Mouse (Mus musculus) bone marrow, adult 2 months (tissue): Measurements from ENCODE around the gene Gm28053. TPM values are rescaled to one million over a fixed set of nuclear protein-coding genes. Genes with fewer than 3 reads are reported as not detected.

ENCODE experiments used
- H3K27ac ChIP-seq: fragments of 200-500 bp; 2 replicates; pipeline ENCODE4 v1.5.1; 2012; ENCODE audit warnings: low read depth, mild to moderate bottlenecking, control low read depth, inconsistent platforms, low read length; ENCODE audit not compliant: control insufficient read depth, poor library complexity, insufficient read depth
- H3K4me1 ChIP-seq: fragments of 200-500 bp; 2 replicates; pipeline ENCODE4 v1.6.1; 2011; ENCODE audit warnings: low read length; ENCODE audit not compliant: control insufficient read depth, insufficient read depth
- H3K4me3 ChIP-seq: fragments of 200-500 bp; replicated peaks from 2 replicates; pipeline ENCODE3; 2011; ENCODE audit warnings: mild to moderate bottlenecking, low read depth, low read length, control low read depth; ENCODE audit not compliant: control insufficient read depth
- CTCF ChIP-seq: fragments of 200-500 bp; IDR thresholded peaks from 2 replicates; pipeline ENCODE4 v1.5.1; 2011; ENCODE audit warnings: low read length, control low read depth; ENCODE audit not compliant: control insufficient read depth, insufficient read depth
- POLR2A ChIP-seq: fragments of 200-500 bp; IDR thresholded peaks from 2 replicates; pipeline ENCODE4 v1.6.1; 2011; ENCODE audit warnings: low read depth, mild to moderate bottlenecking, control low read depth, low read length, borderline replicate concordance; ENCODE audit not compliant: control insufficient read depth
- WGBS: fragments of 180-500 bp; shearing (Covaris S2); methylation state at CpG from one replicate; pipeline ENCODE4 v1.1.7; 2018; 5-methylcytosine and 5-hydroxymethylcytosine counted together
- polyA plus RNA-seq: library from polyadenylated mRNA; stranded (reverse); fragments of >200 nt; gene quantifications from 2 replicates; pipeline ENCODE4 v1.2.4, GENCODE M21; 2011; ENCODE audit warnings: low replicate concordance; ENCODE audit not compliant: missing spikeins, insufficient read depth, insufficient read length

Gm28053 gene
- polyA plus RNA-seq, 1 experiment, result 15.2 TPM

DNA sequence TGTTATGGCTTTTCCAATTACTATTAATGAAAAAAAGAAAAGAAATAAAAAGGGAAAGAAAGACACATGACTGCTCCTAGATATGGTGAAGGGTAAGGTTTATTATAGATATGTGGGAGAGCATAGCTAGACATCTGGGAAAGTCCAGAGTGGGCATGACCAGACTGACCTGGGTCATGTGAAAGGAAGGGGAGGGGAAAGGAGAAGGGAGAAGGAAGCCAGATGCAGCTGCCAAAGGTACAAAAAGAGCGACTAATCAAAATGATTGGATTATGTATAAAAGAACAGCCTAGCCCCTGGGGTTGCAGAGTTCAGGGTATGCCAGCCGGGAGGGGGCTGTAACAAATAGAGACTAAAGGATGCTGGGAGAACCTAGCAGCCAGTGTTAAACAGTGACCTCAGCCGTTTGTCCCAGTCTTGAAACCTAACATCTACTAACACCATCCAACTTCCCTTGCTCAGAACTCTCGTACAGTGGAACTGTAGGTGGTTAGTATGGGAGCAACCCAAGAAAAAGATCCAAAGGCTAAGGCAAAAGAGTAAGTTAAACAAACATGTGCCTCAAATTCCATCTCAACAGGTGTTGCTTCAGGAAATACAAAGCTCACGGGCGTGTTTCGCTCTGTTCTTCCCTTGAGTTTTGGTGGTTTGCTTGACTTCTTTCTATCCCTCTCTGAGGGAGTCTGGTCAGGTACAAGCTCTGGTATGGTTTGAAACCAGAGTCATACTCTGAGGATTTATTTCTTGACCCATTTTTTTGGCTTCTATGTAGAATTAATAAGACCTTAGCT lies 20.1 kb upstream of the Gm28053 start:
- no peak for TF ChIP-seq CTCF
- no peak for TF ChIP-seq POLR2A
- Histone ChIP-seq H3K27ac (no peak overlapping the region), H3K4me3 (no peak overlapping the region), H3K4me1 (peaks cover 6% of the 10 kb centered on the region)
- 44% methylated on average over 7 of the region's 7 CpGs for WGBS

DNA sequence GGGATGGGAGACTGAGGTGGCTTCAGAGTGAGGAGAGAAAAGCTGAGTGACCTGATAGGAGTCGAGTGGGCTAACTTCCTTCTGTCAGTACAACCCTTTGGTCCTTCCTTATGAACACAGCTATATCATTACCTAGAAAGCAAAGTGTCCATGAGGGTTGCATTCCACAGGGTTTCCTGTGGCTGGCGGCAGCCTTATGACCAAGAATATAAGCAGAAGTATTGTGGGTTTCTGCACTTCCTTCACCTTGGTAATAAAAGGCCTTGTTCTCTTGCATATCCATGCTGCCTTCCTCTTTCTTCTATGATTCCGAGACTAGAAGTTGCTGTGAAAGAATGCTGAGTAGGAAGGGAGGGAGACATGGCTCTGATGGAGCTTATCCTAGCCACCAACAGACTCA lies 19.5 kb upstream of the Gm28053 start:
- H3K27ac ChIP-seq, result no peak overlapping the region
- TF ChIP-seq POLR2A, result no peak
- no peak for TF ChIP-seq CTCF
- 7% methylated on average over 3 of the region's 3 CpGs for WGBS
- peaks cover 6% of the 10 kb centered on the region for H3K4me1 ChIP-seq
- no peak overlapping the region for H3K4me3 ChIP-seq

DNA sequence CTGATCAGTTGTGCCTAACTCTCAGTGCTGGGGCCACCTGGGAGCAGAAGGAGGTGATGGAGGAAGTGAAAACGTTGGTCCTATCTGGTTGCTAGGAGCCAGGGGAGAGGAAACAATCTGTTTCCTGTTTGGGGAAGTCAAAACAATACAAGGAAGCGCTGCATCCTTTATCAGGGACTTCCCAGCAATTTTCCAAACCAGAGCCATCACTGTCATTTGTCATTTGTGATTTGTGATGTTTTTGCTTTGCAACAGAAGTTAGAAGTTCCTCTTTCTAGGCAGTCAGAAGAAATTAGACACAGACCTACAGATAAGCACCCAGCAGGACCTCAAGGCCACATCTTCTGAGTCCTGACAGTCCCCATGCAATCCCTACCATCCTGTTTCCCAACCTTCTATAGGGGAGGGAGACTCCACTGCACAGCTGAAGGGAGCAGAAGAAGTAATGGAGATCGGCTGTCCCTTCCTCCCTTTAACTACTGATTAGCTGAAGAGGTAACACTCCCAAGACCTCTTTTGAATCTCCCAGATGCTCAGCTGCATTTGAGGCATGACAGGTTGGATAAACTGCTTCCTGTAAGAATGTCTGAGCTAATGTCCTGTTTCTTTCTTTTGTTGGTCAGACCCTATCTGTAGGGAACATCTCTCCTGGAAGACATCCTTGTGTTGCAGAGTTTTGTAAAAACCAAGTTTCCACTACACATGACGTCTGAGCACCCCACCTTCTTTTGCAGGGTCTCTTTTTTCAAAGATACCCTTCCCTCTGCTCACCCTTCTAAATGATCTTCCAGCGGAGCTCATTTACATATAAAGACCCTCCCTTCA lies 17.9 kb upstream of the Gm28053 start:
- Histone ChIP-seq H3K27ac (peak overlapping the region; percentile 82), H3K4me1 (peaks cover 4% of the 10 kb centered on the region), H3K4me3 (no peak overlapping the region)
- 12% methylated on average over 5 of the region's 5 CpGs for WGBS
- TF ChIP-seq POLR2A (no peak), CTCF (no peak)

DNA sequence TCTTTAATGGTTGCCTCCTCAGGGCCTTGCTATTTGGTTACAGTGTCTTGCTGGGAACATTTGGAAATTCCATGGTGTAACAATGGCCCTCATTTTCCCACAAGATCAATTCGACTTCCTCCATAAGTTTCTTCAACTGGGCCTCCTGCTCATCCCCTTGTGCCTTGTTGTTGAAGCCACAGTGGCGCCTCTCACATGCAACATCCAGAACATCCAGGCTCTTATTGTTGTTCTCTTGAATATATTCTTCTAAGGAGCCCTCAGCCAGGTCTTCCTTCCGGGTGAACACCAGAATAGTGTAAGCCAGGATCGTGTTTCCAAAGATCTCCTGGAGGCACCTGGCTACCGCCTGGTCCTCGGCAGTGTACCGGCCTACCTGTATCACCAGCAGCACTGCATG lies 16.3 kb upstream of the Gm28053 start:
- H3K4me3 ChIP-seq, result no peak overlapping the region
- H3K4me1 ChIP-seq, result peaks cover 4% of the 10 kb centered on the region
- WGBS, result 82% methylated on average over 7 of the region's 7 CpGs
- no peak overlapping the region; the same call in 1 of the 2 replicates for H3K27ac ChIP-seq
- TF ChIP-seq POLR2A (no peak), CTCF (no peak)

DNA sequence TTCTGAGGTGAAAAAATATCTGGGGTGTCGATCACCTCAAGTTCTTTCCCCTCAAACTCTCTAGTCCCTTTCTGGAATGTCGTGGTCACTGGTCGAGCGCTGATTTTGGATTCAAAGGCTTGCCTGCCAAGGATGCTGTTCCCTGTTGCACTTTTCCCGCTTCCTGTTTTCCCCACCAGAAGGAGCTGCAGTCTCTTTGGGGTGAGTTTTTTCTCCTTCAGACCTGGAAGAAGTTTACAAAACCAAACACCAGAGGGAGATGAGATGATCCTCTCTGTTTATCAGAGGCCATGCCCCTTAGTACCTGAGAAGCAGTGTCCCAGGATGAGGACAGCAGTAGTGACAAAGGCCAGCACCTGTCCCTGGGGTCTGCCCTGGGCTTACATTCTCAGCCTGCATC lies 15.8 kb upstream of the Gm28053 start:
- peaks cover 4% of the 10 kb centered on the region for H3K4me1 ChIP-seq
- 75% methylated on average over 5 of the region's 5 CpGs for WGBS

DNA sequence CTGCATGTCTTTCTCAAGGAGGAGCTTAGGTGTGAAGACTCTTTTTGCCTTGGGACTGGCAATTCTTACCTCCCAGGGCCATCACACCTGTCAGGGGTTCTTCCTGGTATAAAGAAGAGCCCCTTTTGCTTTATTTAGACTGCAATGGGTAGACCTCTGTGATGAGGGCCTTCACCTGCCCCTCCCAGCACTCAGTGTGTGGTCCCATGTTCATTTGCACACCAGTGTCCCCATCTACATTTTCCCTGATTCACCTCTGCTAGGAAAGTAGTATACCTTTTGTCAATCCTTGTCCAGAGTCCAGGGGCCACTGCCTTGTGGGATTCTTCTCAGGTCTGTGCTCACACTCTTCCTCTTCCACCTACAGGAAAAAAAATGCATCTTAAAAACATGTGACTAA lies 14.3 kb upstream of the Gm28053 start:
- Histone ChIP-seq H3K4me1 (peaks cover 4% of the 10 kb centered on the region), H3K4me3 (no peak overlapping the region), H3K27ac (no peak overlapping the region)
- TF ChIP-seq POLR2A (no peak), CTCF (no peak)

More for the DNA sequence above, 15.8 kb upstream of the Gm28053 start:
- H3K27ac ChIP-seq, result no peak overlapping the region
- no peak for TF ChIP-seq POLR2A
- TF ChIP-seq CTCF, result no peak
- H3K4me3 ChIP-seq, result no peak overlapping the region

DNA sequence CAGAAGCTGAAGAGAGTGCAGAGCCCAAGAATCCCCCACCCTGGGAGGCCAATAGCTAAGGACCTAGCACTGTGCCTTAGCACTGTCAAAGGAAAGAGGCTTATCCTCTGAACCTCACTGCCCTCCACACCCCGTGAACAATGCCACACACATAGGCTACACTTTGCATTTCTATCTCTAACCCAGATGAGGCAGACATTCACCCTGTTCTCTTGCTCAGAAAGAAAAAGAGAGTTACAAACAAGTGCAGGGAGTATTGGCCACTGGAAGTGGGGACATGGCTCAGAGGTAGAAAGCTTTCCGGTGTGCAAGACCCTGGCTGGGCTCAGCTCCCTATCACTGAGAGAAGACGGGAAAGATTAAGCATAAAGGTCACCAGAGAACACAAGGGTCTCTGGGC lies 12.3 kb upstream of the Gm28053 start:
- 13% methylated on average over 3 of the region's 3 CpGs for WGBS
- H3K27ac ChIP-seq, result peak overlapping the region; percentile 74
- peak overlapping the region; percentile 47 for H3K4me3 ChIP-seq
- TF ChIP-seq POLR2A, result no peak
- H3K4me1 ChIP-seq, result no peaks in the 10 kb centered on the region; the same call in 1 of the 2 replicates

DNA sequence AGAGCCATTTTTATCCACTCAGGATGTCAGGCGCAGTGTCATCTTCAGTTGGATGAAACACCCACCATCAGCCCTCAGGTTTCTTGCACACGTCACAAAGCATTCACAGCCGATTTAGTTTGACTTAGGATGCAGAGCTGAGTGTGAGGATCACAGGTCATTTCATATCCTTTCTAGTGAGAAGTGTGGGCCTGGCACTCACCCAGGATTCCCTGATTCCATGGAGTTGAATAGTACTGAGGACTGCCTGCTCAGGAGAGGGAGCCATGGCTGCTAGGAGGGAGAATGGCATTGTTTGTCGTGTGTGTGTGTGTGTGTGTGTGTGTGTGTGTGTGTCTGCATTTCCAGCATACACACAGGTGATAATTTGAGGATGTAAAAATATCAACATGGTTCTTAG lies 1.9 kb downstream of the Gm28053 start:
- WGBS, result 66% methylated on average over 4 of the region's 4 CpGs
- no peak overlapping the region for H3K27ac ChIP-seq
- H3K4me1 ChIP-seq, result no peaks in the 10 kb centered on the region; the same call in 1 of the 2 replicates
- TF ChIP-seq CTCF (no peak), POLR2A (no peak)
- H3K4me3 ChIP-seq, result no peak overlapping the region

DNA sequence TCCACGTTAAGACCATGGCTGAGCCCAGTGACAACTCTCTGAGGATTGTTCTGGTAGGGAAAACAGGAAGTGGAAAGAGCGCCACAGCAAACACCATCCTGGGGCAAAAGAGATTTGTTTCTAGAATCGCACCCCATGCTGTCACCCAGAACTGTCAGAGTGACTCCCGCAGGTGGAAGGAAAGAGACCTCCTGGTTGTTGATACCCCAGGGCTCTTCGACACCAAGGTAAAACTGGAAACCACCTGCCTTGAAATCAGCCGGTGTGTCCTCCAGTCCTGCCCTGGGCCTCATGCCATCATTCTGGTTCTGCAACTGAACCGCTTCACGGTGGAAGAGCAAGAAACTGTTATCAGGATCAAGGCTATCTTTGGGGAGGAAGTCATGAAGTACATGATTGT lies 5.1 kb downstream of the Gm28053 start:
- Histone ChIP-seq H3K4me1 (no peaks in the 10 kb centered on the region; the same call in 1 of the 2 replicates), H3K27ac (peak overlapping the region; percentile 1; the same call in 1 of the 2 replicates), H3K4me3 (no peak overlapping the region)
- TF ChIP-seq CTCF, result no peak
- no peak for TF ChIP-seq POLR2A
- WGBS, result 56% methylated on average over 8 of the region's 8 CpGs
